Mouse (Mus musculus) liver, embryonic 11.5 days (tissue): ENCODE measurements around the gene Wwc1. TPM values are rescaled to one million over a fixed set of nuclear protein-coding genes. Genes with fewer than 3 reads are reported as not detected.
A peak's percentile ranks its signal among the peaks of the same experiment; 100 is the strongest.

Experiments used
- ATAC-seq: fragments of 200-750 bp; cut with Nextera tagmentation; replicated peaks from 2 replicates; pipeline ENCODE4 v1.8.0; 2017; ENCODE audit warnings: moderate number of reproducible peaks, mild to moderate bottlenecking, moderate TSS enrichment, moderate library complexity; ENCODE audit not compliant: low FRiP score
- DNase-seq: peaks from one replicate; pipeline ENCODE4 v3.0.0-alpha.2; 2017; ENCODE audit warnings: low spot score
- H3K27ac ChIP-seq: fragments of 300-500 bp; sonication (generic); 2 replicates; pipeline ENCODE4 v1.5.1; 2014; ENCODE audit warnings: mild to moderate bottlenecking, low read depth, low read length, control low read depth
- H3K27me3 ChIP-seq: fragments of 300-500 bp; sonication (generic); replicated peaks from 2 replicates; pipeline ENCODE4 v1.6.1; 2014; ENCODE audit warnings: low read length, mixed read lengths; ENCODE audit not compliant: control insufficient read depth, insufficient read depth
- H3K36me3 ChIP-seq: fragments of 300-500 bp; sonication (generic); 2 replicates; pipeline ENCODE4 v1.6.1; 2014; ENCODE audit warnings: mild to moderate bottlenecking, low read length, moderate library complexity, mixed read lengths; ENCODE audit not compliant: control insufficient read depth, insufficient read depth
- H3K4me1 ChIP-seq: fragments of 300-500 bp; sonication (generic); replicated peaks from 2 replicates; pipeline ENCODE4 v1.6.1; 2014; ENCODE audit warnings: low read length, mixed read lengths; ENCODE audit not compliant: control insufficient read depth, insufficient read depth
- H3K4me2 ChIP-seq: fragments of 300-500 bp; sonication (generic); 2 replicates; pipeline ENCODE4 v1.6.1; 2014; ENCODE audit warnings: mild to moderate bottlenecking, control low read depth, moderate library complexity
- H3K4me3 ChIP-seq: fragments of 300-500 bp; sonication (generic); 2 replicates; pipeline ENCODE4 v1.5.1; 2014; ENCODE audit warnings: low read depth, low read length, control low read depth
- H3K9ac ChIP-seq: fragments of 300-500 bp; sonication (generic); 2 replicates; pipeline ENCODE4 v1.6.1; 2014; ENCODE audit warnings: low read depth, low read length, control low read depth
- H3K9me3 ChIP-seq: fragments of 300-500 bp; sonication (generic); 2 replicates; pipeline ENCODE4 v1.6.1; 2016; ENCODE audit warnings: low read length, inconsistent platforms, mixed read lengths; ENCODE audit not compliant: control insufficient read depth
- WGBS: fragments of 180-500 bp; shearing (Covaris S2); extraction: QIAGEN DNeasy Blood & Tissue Kit; methylation state at CpG from one replicate; pipeline ENCODE4 v1.1.7; 2014; 5-methylcytosine and 5-hydroxymethylcytosine counted together
- polyA plus RNA-seq: library from polyadenylated mRNA; unstranded; fragments of >200 nt; fragmentation: Nextera tagmentation; extraction: Ambion mirVana; gene quantifications from 2 replicates; pipeline ENCODE4 v1.2.1, GENCODE M21; 2014

Wwc1 gene
- polyA plus RNA-seq, 1 experiment from 2014 or later = 4.1 TPM

DNA sequence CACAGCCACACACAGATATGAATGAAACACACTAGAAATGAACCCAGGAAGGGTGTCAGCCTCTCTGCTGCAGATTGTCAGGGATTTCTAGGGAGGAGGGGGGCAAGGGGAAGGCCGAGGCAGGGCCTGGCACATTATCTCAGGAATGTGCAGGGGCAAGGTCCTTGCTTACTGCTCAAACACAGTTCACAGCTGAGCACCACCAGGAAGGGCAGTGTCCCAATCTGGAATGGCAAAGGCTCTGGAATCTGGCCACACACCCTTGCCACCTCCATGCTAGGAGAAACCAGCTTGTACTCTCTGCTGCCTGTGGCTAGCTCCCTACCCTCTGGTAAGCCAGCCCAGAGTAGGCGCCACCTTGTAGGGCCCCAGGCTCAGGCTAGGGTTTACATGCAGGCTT lies 16.8 kb downstream of the Wwc1 start:
- DNase-seq = no peak
- no peaks in the 10 kb centered on the region for H3K9me3 ChIP-seq
- H3K27me3 ChIP-seq = no peaks in the 10 kb centered on the region
- no peak overlapping the region for H3K4me2 ChIP-seq
- H3K36me3 ChIP-seq = no peaks in the 10 kb centered on the region
- no peak overlapping the region for H3K27ac ChIP-seq
- no peak overlapping the region for H3K9ac ChIP-seq
- H3K4me3 ChIP-seq = no peak overlapping the region
- H3K4me1 ChIP-seq = peaks cover 5% of the 10 kb centered on the region; the same call in 1 of the 2 replicates
- no peak for ATAC-seq
- 44% methylated on average over 2 of the region's 2 CpGs for WGBS

DNA sequence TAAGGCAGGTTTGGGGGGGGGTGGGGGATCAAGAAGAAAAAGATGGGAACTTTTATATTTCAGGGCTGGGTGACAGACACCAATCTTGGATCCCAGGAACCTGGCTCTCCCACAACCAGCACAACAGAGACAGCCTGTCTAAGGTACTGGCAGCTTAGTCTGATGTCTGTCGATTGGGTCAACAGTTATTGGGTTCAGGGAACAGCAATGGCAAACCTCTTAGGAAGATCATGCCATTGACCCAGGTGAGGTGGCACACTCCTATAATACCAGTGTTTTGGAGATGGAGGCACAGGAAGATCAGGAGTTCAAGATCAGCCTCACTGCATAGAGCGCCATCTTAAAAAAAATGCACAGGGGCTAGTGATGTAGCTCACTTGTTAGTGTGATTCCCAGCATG lies 17.9 kb downstream of the Wwc1 start:
- no peak overlapping the region for H3K27ac ChIP-seq
- DNase-seq (no peak), ATAC-seq (no peak)
- no peak overlapping the region for H3K4me3 ChIP-seq
- WGBS = 79% methylated on average over 2 of the region's 2 CpGs
- no peak overlapping the region for H3K4me2 ChIP-seq
- H3K36me3 ChIP-seq = no peaks in the 10 kb centered on the region
- H3K9me3 ChIP-seq = no peaks in the 10 kb centered on the region
- peaks cover 5% of the 10 kb centered on the region; the same call in 1 of the 2 replicates for H3K4me1 ChIP-seq
- no peaks in the 10 kb centered on the region for H3K27me3 ChIP-seq
- H3K9ac ChIP-seq = no peak overlapping the region

DNA sequence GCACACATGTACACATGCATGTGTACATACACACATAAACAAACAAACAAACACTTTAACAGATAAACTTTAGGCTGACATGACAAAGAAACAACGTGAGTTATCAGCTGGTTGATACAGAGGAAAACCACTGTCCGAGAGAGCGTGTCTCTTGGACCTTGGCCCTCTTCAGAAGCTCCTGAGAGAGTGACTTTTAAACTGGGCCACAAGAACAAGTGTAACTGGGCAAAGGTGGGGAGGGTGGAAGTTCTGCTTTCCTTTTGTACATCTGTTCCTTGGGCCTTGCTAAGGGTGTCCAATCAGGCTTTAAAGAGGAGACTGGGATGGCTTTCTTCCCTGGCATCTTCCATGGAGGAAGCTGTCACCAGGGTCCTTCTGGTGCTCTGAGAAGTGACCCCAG lies 21.1 kb downstream of the Wwc1 start:
- Histone ChIP-seq H3K9ac (no peak overlapping the region), H3K27me3 (no peaks in the 10 kb centered on the region), H3K9me3 (no peaks in the 10 kb centered on the region), H3K36me3 (no peaks in the 10 kb centered on the region), H3K27ac (no peak overlapping the region), H3K4me3 (no peak overlapping the region), H3K4me1 (peaks cover 5% of the 10 kb centered on the region; the same call in 1 of the 2 replicates), H3K4me2 (no peak overlapping the region)
- 67% methylated on average over 3 of the region's 3 CpGs for WGBS
- DNase-seq = no peak
- no peak for ATAC-seq

DNA sequence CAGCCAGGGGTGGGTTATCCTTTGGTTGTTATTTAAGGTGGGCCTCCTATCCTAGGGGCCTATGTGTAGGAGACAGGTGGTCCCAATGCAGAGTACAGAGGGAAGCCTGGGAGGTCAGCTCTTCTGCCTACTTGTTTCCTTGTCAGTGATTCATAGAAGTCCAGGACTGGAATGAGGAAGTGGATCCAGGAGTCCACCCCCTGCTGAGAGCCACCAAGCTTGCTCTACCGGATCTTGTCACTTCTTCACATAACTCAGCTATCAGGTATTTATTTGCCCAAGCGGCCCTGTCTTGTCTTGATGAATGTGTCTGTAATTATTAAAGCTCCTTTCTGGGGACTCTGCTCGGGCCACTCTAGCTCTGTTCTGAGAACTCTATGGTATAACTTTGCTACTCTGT lies 24.8 kb downstream of the Wwc1 start:
- Histone ChIP-seq H3K4me2 (no peak overlapping the region), H3K27ac (no peak overlapping the region), H3K36me3 (no peaks in the 10 kb centered on the region), H3K9ac (no peak overlapping the region), H3K4me3 (no peak overlapping the region), H3K27me3 (no peaks in the 10 kb centered on the region), H3K4me1 (peaks cover 2% of the 10 kb centered on the region; the same call in 1 of the 2 replicates), H3K9me3 (no peaks in the 10 kb centered on the region)
- DNase-seq (no peak), ATAC-seq (no peak)
- 32% methylated on average over 3 of the region's 3 CpGs for WGBS

DNA sequence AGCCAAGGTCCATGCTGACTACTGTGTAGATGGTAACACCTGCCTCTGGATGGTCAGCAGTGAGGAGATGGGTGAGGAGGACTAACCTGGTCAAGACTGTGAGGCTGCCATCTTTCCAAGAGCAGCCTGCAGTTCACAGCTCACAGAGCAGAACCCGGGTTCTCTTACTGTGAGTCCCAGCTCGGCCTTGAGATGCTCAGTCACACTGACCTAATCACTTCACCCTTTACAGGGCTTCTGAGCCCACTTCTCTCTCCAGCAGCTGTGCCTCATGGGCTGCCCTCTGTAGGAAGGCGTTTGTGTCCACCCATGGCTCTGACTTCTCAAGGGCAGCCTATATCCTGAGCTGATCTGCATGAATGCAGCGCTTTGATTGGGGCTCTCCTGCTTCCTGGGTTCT lies 27.1 kb downstream of the Wwc1 start:
- WGBS = 76% methylated on average over 4 of the region's 4 CpGs
- no peaks in the 10 kb centered on the region for H3K36me3 ChIP-seq

DNA sequence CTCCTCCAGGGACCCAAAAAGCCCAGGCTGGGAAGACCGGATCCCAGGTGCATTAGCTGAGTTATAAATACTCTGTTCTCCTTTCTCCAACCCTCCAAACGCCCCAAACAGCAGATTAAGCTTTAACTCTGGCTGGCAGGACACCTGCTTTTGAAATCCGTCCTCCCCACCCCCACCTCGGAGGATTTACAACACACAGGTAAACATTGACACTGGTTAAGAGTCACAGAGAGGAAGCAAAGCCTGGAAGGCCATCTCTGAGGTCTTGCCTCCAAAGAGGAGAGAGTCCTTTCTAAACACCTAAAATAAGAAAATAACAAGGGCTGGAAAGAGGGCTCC lies 28.6 kb downstream of the Wwc1 start:
- DNase-seq (no peak), ATAC-seq (peak; percentile 50)
- no peak overlapping the region for H3K4me2 ChIP-seq
- no peaks in the 10 kb centered on the region for H3K27me3 ChIP-seq
- no peak overlapping the region for H3K4me3 ChIP-seq
- H3K27ac ChIP-seq = peak overlapping the region; percentile 77
- 51% methylated on average over 4 of the region's 4 CpGs for WGBS
- no peaks in the 10 kb centered on the region for H3K36me3 ChIP-seq
- peaks cover 13% of the 10 kb centered on the region; the same call in 1 of the 2 replicates for H3K4me1 ChIP-seq
- H3K9me3 ChIP-seq = no peaks in the 10 kb centered on the region
- no peak overlapping the region for H3K9ac ChIP-seq

More for the DNA sequence above, 27.1 kb downstream of the Wwc1 start:
- peaks cover 13% of the 10 kb centered on the region; the same call in 1 of the 2 replicates for H3K4me1 ChIP-seq
- H3K27ac ChIP-seq = no peak overlapping the region
- ATAC-seq = no peak
- no peaks in the 10 kb centered on the region for H3K9me3 ChIP-seq
- no peak overlapping the region for H3K4me2 ChIP-seq
- no peaks in the 10 kb centered on the region for H3K27me3 ChIP-seq
- DNase-seq = no peak
- no peak overlapping the region for H3K4me3 ChIP-seq
- H3K9ac ChIP-seq = no peak overlapping the region

DNA sequence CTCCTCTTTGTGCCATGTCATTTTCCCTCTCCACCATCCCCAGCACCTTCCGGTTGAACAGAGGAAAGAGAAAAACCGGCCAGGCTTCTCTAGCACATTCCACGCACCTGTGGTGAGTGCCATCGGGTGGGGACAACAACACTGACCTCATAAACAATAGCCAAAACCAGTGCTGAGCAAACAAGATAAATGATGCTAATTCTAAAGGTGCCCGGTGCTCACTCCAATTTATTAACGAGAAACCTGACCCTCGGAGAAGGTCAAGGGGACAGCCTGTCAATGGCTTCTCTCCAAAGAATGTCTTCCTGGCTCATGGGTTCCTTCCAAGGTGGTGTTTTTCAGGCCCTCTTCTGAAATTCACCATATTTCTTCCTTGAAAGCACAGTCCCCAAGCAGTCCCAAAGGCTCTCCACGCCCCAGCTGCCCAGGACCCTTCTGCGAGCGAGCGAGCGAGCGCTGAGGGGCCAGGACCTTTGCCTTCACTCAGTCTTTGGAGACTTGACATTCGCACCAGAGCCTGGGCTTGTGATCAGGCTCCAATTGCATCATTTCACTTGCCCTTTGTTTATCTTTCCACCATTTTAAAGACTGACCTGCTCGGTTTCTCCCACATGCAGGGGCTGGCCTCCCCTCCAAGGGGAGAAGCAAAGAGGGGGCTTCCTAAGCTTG lies 29.1 kb downstream of the Wwc1 start:
- ATAC-seq = peak; percentile 26; the same call in 1 of the 2 replicates
- no peak for DNase-seq
- H3K4me1 ChIP-seq = peaks cover 13% of the 10 kb centered on the region; the same call in 1 of the 2 replicates
- H3K36me3 ChIP-seq = no peaks in the 10 kb centered on the region
- H3K4me2 ChIP-seq = peak overlapping the region; percentile 5; the same call in 1 of the 2 replicates
- H3K4me3 ChIP-seq = no peak overlapping the region
- peak overlapping the region; percentile 77 for H3K27ac ChIP-seq
- no peaks in the 10 kb centered on the region for H3K27me3 ChIP-seq
- WGBS = 70% methylated on average over 15 of the region's 15 CpGs
- no peaks in the 10 kb centered on the region for H3K9me3 ChIP-seq
- no peak overlapping the region for H3K9ac ChIP-seq

DNA sequence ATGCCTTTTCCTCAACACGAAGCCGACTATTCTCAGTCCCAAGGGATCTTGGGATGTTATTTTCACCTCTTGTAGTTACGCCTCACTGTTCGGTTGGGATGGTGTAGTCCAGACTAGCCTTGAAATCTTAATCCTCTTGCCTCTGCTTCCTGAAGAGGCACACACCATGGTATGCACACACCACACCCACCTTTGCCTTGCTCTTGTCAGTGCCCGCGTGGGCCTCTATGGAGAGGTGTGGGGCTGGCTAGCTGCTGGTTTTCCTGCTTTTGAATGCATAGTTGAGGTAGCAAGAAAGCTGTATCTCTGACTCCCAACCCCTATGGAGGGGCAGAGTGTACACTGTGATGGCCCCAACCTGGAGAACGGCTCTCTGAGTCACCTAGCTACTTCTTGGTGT lies 29.9 kb downstream of the Wwc1 start:
- no peak overlapping the region for H3K4me2 ChIP-seq
- H3K4me1 ChIP-seq = peaks cover 13% of the 10 kb centered on the region; the same call in 1 of the 2 replicates

DNA sequence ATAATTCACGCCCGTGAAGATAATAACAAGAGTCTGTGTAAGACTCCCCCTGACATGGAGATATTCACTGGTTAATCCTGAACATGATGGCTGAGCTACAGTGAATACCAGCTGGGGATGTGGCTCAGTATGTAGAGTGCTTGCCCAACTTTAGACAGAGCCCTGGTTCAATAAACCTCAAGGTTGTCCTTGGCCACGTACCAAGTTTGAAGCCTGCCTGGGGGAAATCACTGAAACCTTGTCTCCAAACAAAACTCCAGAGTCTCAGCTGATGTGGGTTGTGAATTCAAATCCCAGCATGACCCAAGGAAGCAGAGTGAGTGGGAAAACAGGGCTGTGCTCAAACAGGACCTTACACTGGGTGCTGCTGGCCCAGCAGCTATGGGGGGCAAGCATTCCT lies 30.3 kb downstream of the Wwc1 start:
- H3K27me3 ChIP-seq = no peaks in the 10 kb centered on the region
- DNase-seq (no peak), ATAC-seq (no peak)
- no peaks in the 10 kb centered on the region for H3K9me3 ChIP-seq
- no peak overlapping the region for H3K27ac ChIP-seq
- no peak overlapping the region for H3K9ac ChIP-seq
- WGBS = 61% methylated on average over 3 of the region's 3 CpGs
- peaks cover 13% of the 10 kb centered on the region; the same call in 1 of the 2 replicates for H3K4me1 ChIP-seq
- no peak overlapping the region for H3K4me3 ChIP-seq
- no peak overlapping the region for H3K4me2 ChIP-seq
- no peaks in the 10 kb centered on the region for H3K36me3 ChIP-seq

More for the DNA sequence above, 29.9 kb downstream of the Wwc1 start:
- no peaks in the 10 kb centered on the region for H3K36me3 ChIP-seq
- no peak overlapping the region for H3K4me3 ChIP-seq
- no peaks in the 10 kb centered on the region for H3K27me3 ChIP-seq
- ATAC-seq (no peak), DNase-seq (no peak)
- no peaks in the 10 kb centered on the region for H3K9me3 ChIP-seq
- no peak overlapping the region for H3K9ac ChIP-seq
- 80% methylated on average over 7 of the region's 7 CpGs for WGBS
- H3K27ac ChIP-seq = peak overlapping the region; percentile 77
